Mouse (Mus musculus) G1E (cell line): ENCODE data around the gene Arl15.

Source experiments
- CTCF ChIP-seq: IDR thresholded peaks from 2 replicates; pipeline ENCODE4 v1.5.1; 2012; ENCODE audit warnings: low read depth, low read length, inconsistent platforms, mixed read lengths
- GATA1 ChIP-seq: IDR thresholded peaks from 2 replicates; pipeline ENCODE4 v1.6.1; 2012; ENCODE audit warnings: borderline replicate concordance, low read length, inconsistent platforms, mixed read lengths
- POLR2AphosphoS5 ChIP-seq: IDR thresholded peaks from 2 replicates; pipeline ENCODE4 v1.6.1; 2012; ENCODE audit warnings: low read depth, low read length, inconsistent platforms; ENCODE audit not compliant: insufficient replicate concordance

DNA sequence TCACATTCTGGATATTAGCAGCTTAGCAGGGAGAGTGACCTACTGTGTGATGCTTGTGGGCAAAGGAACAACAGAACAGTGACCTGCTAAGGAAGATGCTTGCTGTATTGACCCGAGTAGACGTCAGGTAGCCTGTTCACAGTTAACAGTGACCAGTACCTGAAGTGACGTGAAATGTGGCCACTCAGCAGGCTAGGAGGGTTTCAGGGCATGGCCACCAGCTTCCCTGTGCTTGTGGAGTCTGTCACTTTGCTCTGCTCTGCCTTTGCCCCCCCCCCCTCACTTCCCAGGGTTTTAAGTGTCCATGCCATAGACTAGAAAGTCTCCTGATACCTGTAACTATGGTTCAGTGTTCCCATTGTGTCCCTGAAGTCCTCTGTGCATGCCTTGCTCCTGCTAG lies 25.9 kb downstream of the Arl15 start:
- TF ChIP-seq POLR2AphosphoS5 (no peak), CTCF (no peak), GATA1 (no peak)
